Mouse (Mus musculus): ENCODE data around the gene H2-DMb2. TPM values are rescaled to one million over a fixed set of nuclear protein-coding genes. Genes with fewer than 3 reads are reported as not detected.
A peak's percentile ranks its signal among the peaks of the same experiment; 100 is the strongest.

The H2-DMb2 gene
- polyA plus RNA-seq, 1 experiment from 2014 or later = 0.17 TPM

- Histone ChIP-seq H3K4me1 (0 out of 2 replicates have a peak, but pooled peaks cover 8% of the 10 kb centered on the region), H3K27me3 (replicated peaks; ENCODE audit: low read depth, poor library complexity, severe bottlenecking) (no peaks in the 10 kb centered on the region), H3K9me3 (no peaks in the 10 kb centered on the region), H3K36me3 (replicated peaks) (peaks cover 42% of the 10 kb centered on the region), H3K27ac (replicated peaks) (no peak overlapping the region), H3K4me3 (no peak overlapping the region)
- no peak for DNase-seq (ENCODE audit: low spot score)
- WGBS = 83% methylated on average over 7 of the region's 7 CpGs
These were observed 35.8 kb upstream of the H2-DMb2 start for GRCm38 (mm10) chr17:34107109-34107867.

- 80% methylated on average over 6 of the region's 6 CpGs for WGBS
- DNase-seq (ENCODE audit: low spot score) = no peak
- H3K9me3 ChIP-seq = no peaks in the 10 kb centered on the region
- H3K27me3 ChIP-seq (replicated peaks; ENCODE audit: low read depth, poor library complexity, severe bottlenecking) = no peaks in the 10 kb centered on the region
- H3K4me3 ChIP-seq = no peak overlapping the region
- H3K27ac ChIP-seq (replicated peaks) = no peak overlapping the region
- 0 out of 2 replicates have a peak, but pooled peaks cover 8% of the 10 kb centered on the region for H3K4me1 ChIP-seq
- peaks cover 54% of the 10 kb centered on the region for H3K36me3 ChIP-seq (replicated peaks)
These were observed 34.6 kb upstream of the H2-DMb2 start for GRCm38 (mm10) chr17:34108460-34108859.

DNA sequence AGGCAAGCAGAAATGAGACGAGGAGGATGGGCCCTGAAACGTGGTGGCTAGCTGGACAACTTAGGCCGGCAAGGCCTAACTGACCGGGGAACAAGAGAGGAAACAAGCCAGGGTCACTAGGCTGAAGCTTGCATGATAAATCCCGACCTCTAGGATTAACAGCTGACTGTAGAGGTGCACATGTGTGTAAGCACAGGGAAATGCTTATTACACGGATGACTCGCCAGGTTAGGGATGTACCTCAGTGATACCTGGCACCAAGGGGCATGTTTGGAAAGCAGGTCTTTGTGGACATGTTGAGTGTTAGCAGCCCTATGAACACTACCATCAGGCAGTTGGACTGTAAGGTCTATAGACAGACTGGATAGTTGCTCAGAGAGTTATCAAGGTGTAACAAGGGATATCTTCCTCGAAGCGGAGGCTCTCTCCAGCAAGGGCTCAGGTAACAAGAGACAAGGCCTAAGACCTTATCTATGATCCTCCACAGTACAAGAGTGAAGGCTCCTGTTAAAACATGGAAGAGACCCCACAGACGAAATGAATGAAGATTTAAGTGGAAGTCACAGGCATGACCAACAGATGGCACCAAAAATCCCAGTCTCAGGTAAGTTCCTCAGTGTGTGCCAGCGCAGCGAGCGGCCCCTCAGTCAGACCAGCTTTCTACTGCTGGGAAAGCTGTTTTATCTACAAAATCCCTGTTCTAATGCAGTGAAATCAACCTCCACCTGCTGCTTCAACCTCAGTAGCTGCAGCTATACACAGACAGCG lies 33.9 kb upstream of the H2-DMb2 start:
- Histone ChIP-seq H3K36me3 (replicated peaks) (peaks cover 61% of the 10 kb centered on the region), H3K4me1 (0 out of 2 replicates have a peak, but pooled peaks cover 8% of the 10 kb centered on the region), H3K9me3 (no peaks in the 10 kb centered on the region), H3K4me3 (no peak overlapping the region), H3K27me3 (replicated peaks; ENCODE audit: low read depth, poor library complexity, severe bottlenecking) (no peaks in the 10 kb centered on the region), H3K27ac (replicated peaks) (no peak overlapping the region)
- no peak for DNase-seq (ENCODE audit: low spot score)
- WGBS = 83% methylated on average over 14 of the region's 14 CpGs

DNA sequence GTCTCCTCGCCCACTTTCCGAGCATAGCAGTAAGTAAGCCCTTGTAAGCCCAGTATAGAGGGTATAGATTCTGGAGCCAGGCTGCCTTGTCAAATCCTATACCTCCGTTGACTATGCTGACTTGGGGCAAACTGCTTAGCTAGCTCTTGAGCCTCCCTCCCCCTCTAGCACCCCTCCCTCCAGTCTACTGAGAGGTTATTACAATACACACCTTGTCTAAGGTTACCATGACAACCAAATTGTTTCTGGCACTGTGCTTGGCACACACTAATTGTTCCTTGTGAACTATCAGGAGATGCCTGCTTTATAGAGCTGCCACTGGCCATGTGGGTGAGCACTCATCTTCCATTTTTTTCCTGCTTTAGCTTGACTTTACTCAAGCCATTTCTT lies 33.3 kb upstream of the H2-DMb2 start:
- no peaks in the 10 kb centered on the region for H3K9me3 ChIP-seq
- DNase-seq (ENCODE audit: low spot score) = no peak
- no peak overlapping the region for H3K27ac ChIP-seq (replicated peaks)
- 66% methylated on average over 3 of the region's 3 CpGs for WGBS
- peaks cover 67% of the 10 kb centered on the region for H3K36me3 ChIP-seq (replicated peaks)
- H3K4me3 ChIP-seq = no peak overlapping the region
- no peaks in the 10 kb centered on the region for H3K27me3 ChIP-seq (replicated peaks; ENCODE audit: low read depth, poor library complexity, severe bottlenecking)
- peaks cover 11% of the 10 kb centered on the region; the same call in 1 of the 2 replicates for H3K4me1 ChIP-seq

- no peak overlapping the region for H3K27ac ChIP-seq (replicated peaks)
- peaks cover 72% of the 10 kb centered on the region for H3K36me3 ChIP-seq (replicated peaks)
- WGBS = 67% methylated on average over 8 of the region's 8 CpGs
- DNase-seq (ENCODE audit: low spot score) = no peak
- H3K27me3 ChIP-seq (replicated peaks; ENCODE audit: low read depth, poor library complexity, severe bottlenecking) = no peaks in the 10 kb centered on the region
- peaks cover 14% of the 10 kb centered on the region for H3K4me1 ChIP-seq
- no peaks in the 10 kb centered on the region for H3K9me3 ChIP-seq
- no peak overlapping the region for H3K4me3 ChIP-seq
These were observed 32.8 kb upstream of the H2-DMb2 start for GRCm38 (mm10) chr17:34110309-34110708.

DNA sequence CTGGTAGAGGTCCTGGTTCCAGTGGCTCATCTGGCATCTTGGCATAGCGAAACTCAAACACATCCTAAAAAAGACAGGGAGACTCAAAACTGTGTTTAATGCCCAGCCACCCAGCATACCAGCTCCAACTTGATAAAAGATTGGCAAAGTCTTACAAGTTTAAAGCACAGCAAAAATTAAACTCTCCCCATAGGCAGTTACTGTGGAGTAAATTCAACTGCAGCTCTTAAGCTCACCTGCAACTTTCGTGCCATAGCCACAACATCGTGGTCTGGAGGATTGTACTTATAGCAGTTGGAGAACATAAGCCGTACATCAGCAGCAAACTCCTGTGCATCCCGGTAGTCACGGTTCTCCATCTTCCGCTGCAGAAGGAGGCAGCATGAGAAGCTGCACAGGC lies 29.0 kb upstream of the H2-DMb2 start:
- no peaks in the 10 kb centered on the region for H3K9me3 ChIP-seq
- H3K4me3 ChIP-seq = no peak overlapping the region
- 92% methylated on average over 7 of the region's 7 CpGs for WGBS
- H3K36me3 ChIP-seq (replicated peaks) = peaks cover 100% of the 10 kb centered on the region
- DNase-seq (ENCODE audit: low spot score) = no peak
- no peak overlapping the region for H3K27ac ChIP-seq (replicated peaks)
- H3K4me1 ChIP-seq = peaks cover 29% of the 10 kb centered on the region
- H3K27me3 ChIP-seq (replicated peaks; ENCODE audit: low read depth, poor library complexity, severe bottlenecking) = no peaks in the 10 kb centered on the region

DNA sequence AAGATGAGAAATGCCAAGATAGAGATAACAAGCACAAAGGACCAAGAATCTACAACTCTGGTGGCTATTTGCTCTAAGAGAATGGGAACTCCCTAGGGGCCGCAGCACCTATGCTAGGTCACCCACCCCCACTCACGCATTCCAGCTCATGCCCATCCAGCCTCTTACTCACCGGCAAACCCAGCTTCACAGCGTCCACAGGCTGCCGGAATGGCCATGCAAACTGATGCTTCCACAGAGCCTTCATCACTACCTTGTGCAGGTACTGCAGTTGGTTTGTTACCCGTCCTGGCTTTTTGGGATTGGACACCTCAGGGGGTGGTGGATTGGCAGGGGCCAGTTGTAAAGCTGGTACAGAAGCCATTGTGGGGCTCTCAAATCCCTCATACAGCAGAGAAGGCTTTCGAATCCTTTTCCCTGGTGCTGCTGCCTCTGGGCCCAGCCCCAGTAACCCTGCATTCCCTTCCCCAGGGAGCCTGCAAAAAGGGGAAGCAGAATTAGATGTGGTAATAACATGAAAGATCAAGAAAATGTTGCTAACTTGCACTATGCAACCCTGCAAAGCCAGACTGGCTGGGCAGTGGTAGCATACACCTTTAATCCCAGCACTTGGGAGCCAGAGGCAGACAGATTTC lies 26.3 kb upstream of the H2-DMb2 start:
- no peak for DNase-seq (ENCODE audit: low spot score)
- H3K4me1 ChIP-seq = peaks cover 20% of the 10 kb centered on the region
- peaks cover 76% of the 10 kb centered on the region for H3K36me3 ChIP-seq (replicated peaks)
- 47% methylated on average over 7 of the region's 7 CpGs for WGBS
- H3K27me3 ChIP-seq (replicated peaks; ENCODE audit: low read depth, poor library complexity, severe bottlenecking) = no peaks in the 10 kb centered on the region
- H3K4me3 ChIP-seq = peak overlapping the region; percentile 99
- H3K27ac ChIP-seq (replicated peaks) = no peak overlapping the region
- H3K9me3 ChIP-seq = no peaks in the 10 kb centered on the region

- H3K27ac ChIP-seq (replicated peaks) = peak overlapping the region; percentile 100
- no peak for DNase-seq (ENCODE audit: low spot score)
- WGBS = 2% methylated on average over 5 of the region's 5 CpGs
- H3K4me3 ChIP-seq = peak overlapping the region; percentile 99
- H3K4me1 ChIP-seq = peaks cover 20% of the 10 kb centered on the region
- peaks cover 69% of the 10 kb centered on the region for H3K36me3 ChIP-seq (replicated peaks)
- no peaks in the 10 kb centered on the region for H3K9me3 ChIP-seq
- H3K27me3 ChIP-seq (replicated peaks; ENCODE audit: low read depth, poor library complexity, severe bottlenecking) = no peaks in the 10 kb centered on the region
These were observed 25.5 kb upstream of the H2-DMb2 start for GRCm38 (mm10) chr17:34117421-34118112.

DNA sequence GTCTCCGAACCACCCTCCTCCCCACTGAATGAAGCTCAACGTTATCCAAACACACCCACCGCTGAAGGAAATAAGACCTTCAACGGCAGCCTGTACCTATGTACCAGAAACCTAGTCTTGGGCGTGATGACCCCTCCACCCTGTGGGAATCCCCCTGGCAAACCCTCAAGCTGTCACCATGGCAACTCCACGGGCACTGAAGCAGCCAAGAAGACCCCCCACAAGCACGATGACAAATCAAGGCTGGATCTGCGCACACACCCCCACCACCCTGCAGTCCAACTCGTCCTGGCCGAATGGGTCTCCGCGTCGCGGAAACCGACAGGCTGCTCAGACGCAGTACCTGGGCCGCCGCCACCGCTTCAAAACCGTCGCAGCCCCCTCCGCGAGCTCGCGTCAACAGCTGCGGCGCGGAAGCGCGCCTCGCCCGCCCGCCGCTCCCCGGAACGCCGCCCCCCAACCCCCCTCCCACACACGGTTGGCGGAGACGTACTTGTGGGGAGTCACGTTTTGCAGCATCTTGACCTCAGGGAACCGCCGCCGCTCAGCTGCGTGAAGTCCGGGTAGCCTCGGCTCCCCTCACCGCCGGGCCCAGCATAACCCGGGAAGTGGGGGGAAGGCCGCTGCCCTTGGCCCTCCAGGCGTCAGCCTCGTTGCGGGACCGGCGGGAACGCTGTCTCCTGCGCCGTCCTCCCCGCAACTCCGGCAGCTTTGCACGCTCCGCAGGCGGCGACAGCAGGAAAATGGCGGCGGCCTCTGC lies 24.8 kb upstream of the H2-DMb2 start:
- WGBS = under 1% methylated on average over 67 of the region's 67 CpGs
- H3K36me3 ChIP-seq (replicated peaks) = peaks cover 61% of the 10 kb centered on the region

DNA sequence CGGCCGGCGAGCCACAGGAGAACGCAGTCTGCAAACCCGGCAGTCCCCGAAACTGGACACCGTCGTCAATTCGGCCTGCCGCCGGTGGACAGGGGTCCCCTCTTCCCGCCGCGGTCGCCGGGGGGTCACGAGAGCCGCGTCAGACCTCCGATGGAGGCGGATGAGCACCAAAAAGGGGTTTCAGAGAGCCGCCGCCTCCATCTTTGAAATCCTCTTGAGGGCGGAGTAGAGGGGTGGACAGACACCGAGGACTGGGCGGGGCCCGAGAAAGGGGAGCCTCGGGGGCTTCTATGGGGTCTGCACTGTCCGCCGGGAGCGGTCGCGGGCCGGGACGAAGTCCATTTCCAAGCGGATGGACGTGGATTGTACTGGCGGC lies 24.2 kb upstream of the H2-DMb2 start:
- Histone ChIP-seq H3K27ac (replicated peaks) (peak overlapping the region; percentile 100), H3K27me3 (replicated peaks; ENCODE audit: low read depth, poor library complexity, severe bottlenecking) (no peaks in the 10 kb centered on the region), H3K4me3 (peak overlapping the region; percentile 99), H3K36me3 (replicated peaks) (peaks cover 56% of the 10 kb centered on the region), H3K4me1 (peaks cover 28% of the 10 kb centered on the region), H3K9me3 (no peaks in the 10 kb centered on the region)
- no peak for DNase-seq (ENCODE audit: low spot score)
- under 1% methylated on average over 38 of the region's 38 CpGs for whole genome bisulfite sequencing

More for the DNA sequence above, 24.8 kb upstream of the H2-DMb2 start:
- Histone ChIP-seq H3K9me3 (no peaks in the 10 kb centered on the region), H3K4me3 (peak overlapping the region; percentile 99), H3K4me1 (peaks cover 23% of the 10 kb centered on the region), H3K27ac (replicated peaks) (peak overlapping the region; percentile 100), H3K27me3 (replicated peaks; ENCODE audit: low read depth, poor library complexity, severe bottlenecking) (no peaks in the 10 kb centered on the region)
- DNase-seq (ENCODE audit: low spot score) = peak; percentile 52

DNA sequence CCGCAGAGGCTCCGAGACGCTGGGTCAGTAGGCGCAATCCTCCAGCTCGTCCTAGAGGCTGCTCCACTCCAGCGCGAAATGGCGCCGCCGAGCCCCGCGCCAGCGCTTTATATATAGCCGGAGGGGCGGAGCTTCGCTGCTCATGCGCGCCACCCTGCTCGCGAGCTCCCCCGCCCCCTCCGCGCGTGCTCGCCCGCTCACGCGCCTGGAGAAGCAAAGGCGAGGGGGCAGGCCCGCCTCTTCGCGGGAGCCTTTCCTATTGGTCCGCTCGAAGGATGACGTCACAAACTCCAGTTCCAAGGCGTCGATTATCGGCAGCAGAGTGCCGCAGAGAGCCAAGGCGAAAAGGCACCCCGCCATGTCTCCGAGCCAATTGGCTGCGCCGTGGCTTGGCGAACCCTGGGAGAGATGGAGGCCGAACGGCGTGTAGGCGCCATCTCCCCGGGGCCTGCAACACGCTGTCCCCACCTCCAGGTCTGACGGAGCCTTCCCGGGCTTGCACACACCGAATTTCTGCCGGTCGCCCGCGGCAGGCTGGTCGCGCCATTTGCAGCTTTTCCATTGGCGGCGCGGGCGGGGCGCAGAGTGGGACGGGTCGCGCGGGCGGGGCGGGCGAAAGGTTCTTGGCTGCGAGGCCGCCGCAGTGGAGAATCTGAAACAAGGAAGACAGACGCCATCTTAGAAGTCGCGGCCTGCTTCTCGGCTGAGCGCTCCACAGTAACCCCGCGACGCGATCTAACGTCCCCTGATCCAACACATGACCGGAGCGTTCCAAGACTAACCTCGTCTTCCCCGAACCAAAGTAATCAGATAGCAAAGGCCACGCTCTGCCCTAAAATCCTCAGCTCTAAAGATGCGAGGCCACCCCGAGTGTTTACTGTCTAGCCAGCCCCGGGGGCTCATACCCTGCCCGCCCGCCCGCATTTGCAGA lies 23.6 kb upstream of the H2-DMb2 start, which contains the start of gene H2-DMa:
Gene H2-DMa, plus strand, starts transcription at position 293 of the 931 bp plus-strand sequence.
- Histone ChIP-seq H3K9me3 (no peaks in the 10 kb centered on the region), H3K36me3 (replicated peaks) (peaks cover 49% of the 10 kb centered on the region)
- under 1% methylated on average over 96 of the region's 96 CpGs for WGBS

More for the DNA sequence above, 23.6 kb upstream of the H2-DMb2 start, which contains the start of gene H2-DMa:
- peak within 1 kb of the TSS; percentile 99 for H3K4me3 ChIP-seq
- H3K27me3 ChIP-seq (replicated peaks; ENCODE audit: low read depth, poor library complexity, severe bottlenecking) = no peaks in the 10 kb centered on the region
- peaks cover 32% of the 10 kb centered on the region for H3K4me1 ChIP-seq
- peak within 1 kb of the TSS; percentile 100 for H3K27ac ChIP-seq (replicated peaks)
- peak; percentile 99 for DNase-seq (ENCODE audit: low spot score)
